ENCODE assay signal across 8 mouse cellular contexts in genomic region chr15:83565434-83565833, GRCm38 (mm10). TPM values are rescaled to one million over a fixed set of nuclear protein-coding genes. Genes with fewer than 3 reads are reported as not detected.
DNase-seq lines count a peak whose midpoint lies in the region; ATAC-seq and TF ChIP-seq lines count a peak whose summit lies in the region.

No protein-coding gene starts in this region.

- H3K36me3 ChIP-seq in ES-E14 (ENCODE audit: control insufficient read depth, insufficient read depth, low read length, poor library complexity, severe bottlenecking), result no peaks in the 10 kb centered on the region
- no peaks in the 10 kb centered on the region for H3K36me3 ChIP-seq in liver, embryonic 15.5 days (replicated peaks)
- no peaks in the 10 kb centered on the region for H3K36me3 ChIP-seq in hindbrain, embryonic 10.5 days
- H3K36me3 ChIP-seq in forebrain, embryonic 14.5 days (ENCODE audit: control insufficient read depth, insufficient read depth, low read length), result no peaks in the 10 kb centered on the region

- ATAC-seq in liver, embryonic 15.5 days (ENCODE audit: insufficient read depth), result peak; percentile 87
- no peak for ATAC-seq in forebrain, embryonic 14.5 days

- H3K27ac ChIP-seq in ES-E14 (ENCODE audit: insufficient read depth, low read depth, low read length, poor library complexity, severe bottlenecking), result no peak overlapping the region
- peak overlapping the region; percentile 93 for H3K27ac ChIP-seq in liver, embryonic 15.5 days (replicated peaks)
- H3K27ac ChIP-seq in hindbrain, embryonic 10.5 days, result no peak overlapping the region
- H3K27ac ChIP-seq in forebrain, embryonic 14.5 days (ENCODE audit: low read depth, low read length), result no peak overlapping the region

- no peak overlapping the region for H3K9ac ChIP-seq in ES-E14 (ENCODE audit: insufficient read depth, low read depth, low read length, poor library complexity, severe bottlenecking)
- H3K9ac ChIP-seq in liver, embryonic 15.5 days, result peak overlapping the region; percentile 48
- no peak overlapping the region for H3K9ac ChIP-seq in forebrain, embryonic 14.5 days (ENCODE audit: low read length)

- H3K9me3 ChIP-seq in ES-E14 (ENCODE audit: control insufficient read depth, insufficient read depth, low read depth, low read length), result no peaks in the 10 kb centered on the region
- H3K9me3 ChIP-seq in liver, embryonic 15.5 days (replicated peaks), result no peaks in the 10 kb centered on the region
- H3K9me3 ChIP-seq in hindbrain, embryonic 10.5 days, result no peaks in the 10 kb centered on the region
- H3K9me3 ChIP-seq in forebrain, embryonic 14.5 days (replicated peaks; ENCODE audit: control insufficient read depth, low read length), result no peaks in the 10 kb centered on the region

- intact Hi-C loops in gastrocnemius, postnatal 36 days (cut with DNase I), result no loop called here

- WGBS in liver, embryonic 15.5 days (ENCODE audit: insufficient replicate concordance), result 34% methylated on average over 3 of the region's 3 CpGs
- WGBS in hindbrain, embryonic 10.5 days, result 91% methylated on average over 3 of the region's 3 CpGs
- 86% methylated on average over 3 of the region's 3 CpGs for WGBS in forebrain, embryonic 14.5 days

- peak overlapping the region; percentile 91 for H3K4me2 ChIP-seq in liver, embryonic 15.5 days
- H3K4me2 ChIP-seq in forebrain, embryonic 14.5 days (ENCODE audit: low read length), result no peak overlapping the region

- H3K27me3 ChIP-seq in liver, embryonic 15.5 days, result no peaks in the 10 kb centered on the region
- H3K27me3 ChIP-seq in hindbrain, embryonic 10.5 days (ENCODE audit: insufficient read depth, poor library complexity, severe bottlenecking), result peaks cover 18% of the 10 kb centered on the region
- no peaks in the 10 kb centered on the region for H3K27me3 ChIP-seq in forebrain, embryonic 14.5 days (replicated peaks; ENCODE audit: control insufficient read depth, insufficient read depth, low read length)

- DNase-seq in ES-E14 (ENCODE audit: low read depth, low spot score), result no peak
- DNase-seq in adrenal gland, adult 18-20 months (ENCODE audit: low spot score in 2 of 2), result peak; percentile 55 to 65
- peak; percentile 34 to 39 for DNase-seq in gastrocnemius, postnatal 36 days
- no peak for DNase-seq in kidney, postnatal 10 days
- DNase-seq in thymus, postnatal 0 days (ENCODE audit: low spot score), result no peak
- no peak for DNase-seq in hindbrain, embryonic 10.5 days (ENCODE audit: low spot score)
- DNase-seq in forebrain, embryonic 14.5 days (ENCODE audit: low spot score), result no peak

- peaks cover 5 to 32% of the 10 kb centered on the region in 2 experiments; a peak in 3 of 4 replicates for H3K4me1 ChIP-seq in ES-E14 (ENCODE audit: control insufficient read depth in 2 of 2, insufficient read depth in 2 of 2, low read length in 2 of 2, poor library complexity in 1 of 2)
- H3K4me1 ChIP-seq in liver, embryonic 15.5 days (replicated peaks), result peaks cover 83% of the 10 kb centered on the region
- peaks cover 22% of the 10 kb centered on the region for H3K4me1 ChIP-seq in hindbrain, embryonic 10.5 days (replicated peaks)
- peaks cover 12% of the 10 kb centered on the region for H3K4me1 ChIP-seq in forebrain, embryonic 14.5 days (ENCODE audit: control insufficient read depth, insufficient read depth, low read length)

- no peak overlapping the region for H3K4me3 ChIP-seq in ES-E14 (ENCODE audit: insufficient read depth in 1 of 2, low read depth in 1 of 2, low read length in 2 of 2, poor library complexity in 1 of 2, severe bottlenecking in 1 of 2)
- H3K4me3 ChIP-seq in liver, embryonic 15.5 days (replicated peaks), result peak overlapping the region; percentile 78
- H3K4me3 ChIP-seq in hindbrain, embryonic 10.5 days, result no peak overlapping the region
- no peak overlapping the region for H3K4me3 ChIP-seq in forebrain, embryonic 14.5 days (ENCODE audit: low read depth, low read length)

- in situ Hi-C loops in ES-E14 (cut with MboI; ENCODE audit: low sequenced_read_pairs in 2 of 2, unreplicated experiment in 2 of 2), result no loop called here

TF ChIP-seq in ES-E14, 5 proteins besides CTCF, POLR2A, EP300 and RAD21:
- no peak for TF ChIP-seq ZC3H11A (IDR thresholded peaks at IDR 0.05; ENCODE audit: borderline replicate concordance, low read depth, low read length)
- peak; percentile 33; the same call in 1 of the 2 replicates for TF ChIP-seq MAFK (IDR thresholded peaks at IDR 0.05; ENCODE audit: insufficient read depth, low read depth, low read length)
TF ChIP-seq in ES-E14: peak in this region for 1.

RNA-seq across cellular contexts. Expression of gene Mcat, which starts 1.8 kb away (rescaled TPM):
- total RNA-seq in ES-E14 (2012; rRNA removed), result 24.3 and 30.9 TPM in 2 replicates
- total RNA-seq in adrenal gland, adult 18-20 months (2021), result 10 to 100 TPM; 31.1 to 41.3 TPM
- total RNA-seq in gastrocnemius, postnatal 36 days (2021), result 10 to 100 TPM; 18.2 to 20.1 TPM
- polyA plus RNA-seq in liver, embryonic 15.5 days (2015; fragmentation: Nextera tagmentation; extraction: Ambion mirVana), result 15.4 and 16.8 TPM in 2 replicates
- 30.9 and 34.4 TPM in 2 replicates for polyA plus RNA-seq in thymus, postnatal 0 days (2015; fragmentation: Nextera tagmentation; extraction: Ambion mirVana)
- polyA plus RNA-seq in hindbrain, embryonic 10.5 days (2016; fragmentation: Nextera tagmentation; extraction: Ambion mirVana), result 48.4 and 49.0 TPM in 2 replicates
- polyA plus RNA-seq in forebrain, embryonic 14.5 days (2014; fragmentation: Nextera tagmentation; extraction: Ambion mirVana), result 38.1 and 40.1 TPM in 2 replicates

RNA-seq across cellular contexts. Expression of gene Tspo, which starts 2.0 kb away (rescaled TPM):
- total RNA-seq in ES-E14 (2012; rRNA removed), result 43.4 and 44.7 TPM in 2 replicates
- 100 to 1,000 TPM; 395 to 578 TPM for total RNA-seq in adrenal gland, adult 18-20 months (2021)
- total RNA-seq in gastrocnemius, postnatal 36 days (2021), result 10 to 100 TPM; 20.8 to 23.4 TPM
- 202 and 217 TPM in 2 replicates for polyA plus RNA-seq in liver, embryonic 15.5 days (2015; fragmentation: Nextera tagmentation; extraction: Ambion mirVana)
- polyA plus RNA-seq in thymus, postnatal 0 days (2015; fragmentation: Nextera tagmentation; extraction: Ambion mirVana), result 295 and 320 TPM in 2 replicates
- polyA plus RNA-seq in hindbrain, embryonic 10.5 days (2016; fragmentation: Nextera tagmentation; extraction: Ambion mirVana), result 40.7 TPM in 2 replicates
- polyA plus RNA-seq in forebrain, embryonic 14.5 days (2014; fragmentation: Nextera tagmentation; extraction: Ambion mirVana), result 13.2 and 18.4 TPM in 2 replicates

RNA-seq across cellular contexts. Expression of gene Ttll12, which starts 29.5 kb away (rescaled TPM):
- total RNA-seq in ES-E14 (2012; rRNA removed), result 32.2 and 45.5 TPM in 2 replicates
- total RNA-seq in adrenal gland, adult 18-20 months (2021), result 10 to 100 TPM; 27.9 to 30.4 TPM
- total RNA-seq in gastrocnemius, postnatal 36 days (2021), result 1 to 10 TPM; 4.4 to 4.7 TPM
- 35.6 and 38.5 TPM in 2 replicates for polyA plus RNA-seq in liver, embryonic 15.5 days (2015; fragmentation: Nextera tagmentation; extraction: Ambion mirVana)
- 39.1 and 39.2 TPM in 2 replicates for polyA plus RNA-seq in thymus, postnatal 0 days (2015; fragmentation: Nextera tagmentation; extraction: Ambion mirVana)
- polyA plus RNA-seq in hindbrain, embryonic 10.5 days (2016; fragmentation: Nextera tagmentation; extraction: Ambion mirVana), result 59.1 and 59.6 TPM in 2 replicates
- 40.5 and 43.0 TPM in 2 replicates for polyA plus RNA-seq in forebrain, embryonic 14.5 days (2014; fragmentation: Nextera tagmentation; extraction: Ambion mirVana)

RNA-seq across cellular contexts. Expression of gene Bik, which starts 38.8 kb away (rescaled TPM):
- 2.5 and 4.4 TPM in 2 replicates for total RNA-seq in ES-E14 (2012; rRNA removed)
- total RNA-seq in adrenal gland, adult 18-20 months (2021), result 1 to 10 TPM; 3.9 to 4.8 TPM
- 1 to 10 TPM in 1 of 2 experiments, under 1 TPM in 1; 0.76 to 1.6 TPM for total RNA-seq in gastrocnemius, postnatal 36 days (2021)
- polyA plus RNA-seq in liver, embryonic 15.5 days (2015; fragmentation: Nextera tagmentation; extraction: Ambion mirVana), result 1.9 and 2.2 TPM in 2 replicates
- 3.9 and 4.3 TPM in 2 replicates for polyA plus RNA-seq in thymus, postnatal 0 days (2015; fragmentation: Nextera tagmentation; extraction: Ambion mirVana)
- polyA plus RNA-seq in hindbrain, embryonic 10.5 days (2016; fragmentation: Nextera tagmentation; extraction: Ambion mirVana), result 2.2 and 4.1 TPM in 2 replicates
- 0.89 and 2.2 TPM in 2 replicates for polyA plus RNA-seq in forebrain, embryonic 14.5 days (2014; fragmentation: Nextera tagmentation; extraction: Ambion mirVana)

RNA-seq across cellular contexts. Expression of gene Ttll1, which starts 54.7 kb away (rescaled TPM):
- total RNA-seq in ES-E14 (2012; rRNA removed), result 5.3 and 7.2 TPM in 2 replicates
- total RNA-seq in adrenal gland, adult 18-20 months (2021), result 1 to 10 TPM; 6.9 to 8.8 TPM
- 1 to 10 TPM; 3.1 to 3.5 TPM for total RNA-seq in gastrocnemius, postnatal 36 days (2021)
- polyA plus RNA-seq in liver, embryonic 15.5 days (2015; fragmentation: Nextera tagmentation; extraction: Ambion mirVana), result 4.5 and 4.9 TPM in 2 replicates
- polyA plus RNA-seq in thymus, postnatal 0 days (2015; fragmentation: Nextera tagmentation; extraction: Ambion mirVana), result 8.9 and 11.8 TPM in 2 replicates
- 38.0 and 50.4 TPM in 2 replicates for polyA plus RNA-seq in hindbrain, embryonic 10.5 days (2016; fragmentation: Nextera tagmentation; extraction: Ambion mirVana)
- polyA plus RNA-seq in forebrain, embryonic 14.5 days (2014; fragmentation: Nextera tagmentation; extraction: Ambion mirVana), result 35.5 and 45.3 TPM in 2 replicates

Comparison
In these comparisons a context has a peak if more than half of its experiments do, and no peak if none do; other contexts are left out.
1. DNase-seq: peak in adrenal gland, adult 18-20 months (2 of 2) and gastrocnemius, postnatal 36 days (2 of 2); none in ES-E14 (single experiment), kidney, postnatal 10 days (single experiment), thymus, postnatal 0 days (single experiment), hindbrain, embryonic 10.5 days (single experiment) and forebrain, embryonic 14.5 days (single experiment).